Mouse (Mus musculus) olfactory bulb, adult 2 months (tissue): ENCODE results near the gene Asb4.

Source experiments
- CTCF ChIP-seq: fragments of 200-500 bp; IDR thresholded peaks from 2 replicates; pipeline ENCODE4 v1.5.1; 2012; ENCODE audit warnings: low read depth, mild to moderate bottlenecking, low read length, moderate library complexity; ENCODE audit not compliant: insufficient read depth
- POLR2A ChIP-seq: fragments of 200-500 bp; IDR thresholded peaks from 2 replicates; pipeline ENCODE4 v1.6.1; 2012; ENCODE audit warnings: mild to moderate bottlenecking, low read depth, low read length, moderate library complexity; ENCODE audit not compliant: insufficient read depth

DNA sequence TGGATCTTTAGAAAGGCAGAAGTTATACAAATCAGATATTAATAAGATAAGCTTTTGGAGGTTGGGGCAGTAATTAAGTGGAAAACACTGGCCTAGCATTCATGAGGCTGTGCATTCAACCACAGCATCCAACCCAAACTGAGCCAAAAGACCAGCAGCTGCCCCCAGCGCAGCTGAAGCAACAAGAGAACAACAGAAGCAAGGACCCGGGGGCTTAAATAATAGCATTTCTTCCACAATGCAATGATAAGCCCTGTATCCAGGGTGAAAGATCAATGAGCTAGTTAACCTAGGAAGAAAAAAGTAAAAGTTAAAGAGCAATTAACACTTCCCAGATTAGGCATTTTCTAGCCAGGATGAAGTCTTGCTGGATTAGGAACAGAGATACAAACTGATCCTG is 4.2 kb downstream of the Asb4 start:
- TF ChIP-seq CTCF = no peak
- no peak for TF ChIP-seq POLR2A
